Comparison of ENCODE assay signal across 8 mouse cellular contexts in the genomic region with DNA sequence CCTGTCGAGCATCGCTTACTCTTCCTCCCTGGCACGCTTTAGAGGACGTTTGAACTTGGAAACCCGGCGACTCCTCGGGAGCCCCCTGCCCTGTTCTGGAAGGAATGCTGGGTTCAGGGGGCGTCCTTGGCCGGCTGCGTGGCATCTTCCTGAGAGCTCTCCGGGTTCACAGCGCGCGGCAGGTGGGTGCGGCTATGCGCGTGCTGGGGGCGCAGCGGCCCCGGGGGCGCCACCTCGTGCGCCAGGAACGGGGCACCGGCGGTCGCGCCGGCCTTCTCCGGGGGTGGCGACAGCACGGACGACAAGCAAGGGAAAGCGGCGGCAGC. TPM values are rescaled to one million over a fixed set of nuclear protein-coding genes. Genes with fewer than 3 reads are reported as not detected.
DNase-seq lines count a peak whose midpoint lies in the region; ATAC-seq and TF ChIP-seq lines count a peak whose summit lies in the region.

No protein-coding gene starts in this region.

- H3K4me3 ChIP-seq in heart, adult 2 months: peak overlapping the region; percentile 66
- peak overlapping the region; percentile 78 for H3K4me3 ChIP-seq in testis, adult 2 months (ENCODE audit: control insufficient read depth, low read depth, low read length)
- peak overlapping the region; percentile 51 for H3K4me3 ChIP-seq in liver, embryonic 11.5 days (ENCODE audit: low read depth, low read length)

- TF ChIP-seq POLR2A in heart, adult 2 months (IDR thresholded peaks at IDR 0.05; ENCODE audit: insufficient read depth, low read depth, low read length): no peak
- no peak for TF ChIP-seq POLR2A in testis, adult 2 months (IDR thresholded peaks at IDR 0.05; ENCODE audit: control insufficient read depth, low read depth, low read length)

- peak overlapping the region; percentile 78 for H3K4me2 ChIP-seq in liver, embryonic 11.5 days

- intact Hi-C loops in heart, adult 2 months (cut with DNase I): no loop called here

- peaks cover 6% of the 10 kb centered on the region for H3K4me1 ChIP-seq in heart, adult 2 months (ENCODE audit: control insufficient read depth, insufficient read depth, low read length)
- peaks cover 28% of the 10 kb centered on the region for H3K4me1 ChIP-seq in testis, adult 2 months (ENCODE audit: control insufficient read depth, insufficient read depth, low read length)
- peaks cover 6% of the 10 kb centered on the region for H3K4me1 ChIP-seq in liver, embryonic 11.5 days (replicated peaks; ENCODE audit: control insufficient read depth, insufficient read depth, low read length)

- ATAC-seq in liver, embryonic 11.5 days (replicated peaks; ENCODE audit: low FRiP score): no peak
- ATAC-seq in activated CD4-positive, CD25-positive, alpha-beta regulatory T cell, adult 4 months: no peak

- no peak for TF ChIP-seq EP300 in heart, adult 2 months (IDR thresholded peaks at IDR 0.05; ENCODE audit: insufficient read depth, low read depth, low read length)

- TF ChIP-seq CTCF in heart, adult 2 months (IDR thresholded peaks at IDR 0.05): no peak
- no peak for TF ChIP-seq CTCF in testis, adult 2 months (IDR thresholded peaks at IDR 0.05; ENCODE audit: control insufficient read depth, insufficient read depth, insufficient replicate concordance, low read depth, low read length)

- peaks cover 10% of the 10 kb centered on the region for H3K36me3 ChIP-seq in heart, adult 2 months (ENCODE audit: control insufficient read depth, insufficient read depth, low read length)
- no peaks in the 10 kb centered on the region for H3K36me3 ChIP-seq in testis, adult 2 months (ENCODE audit: control insufficient read depth, insufficient read depth, low read length)
- no peaks in the 10 kb centered on the region for H3K36me3 ChIP-seq in liver, embryonic 11.5 days (ENCODE audit: control insufficient read depth, insufficient read depth, low read length)

- WGBS in heart, adult 2 months: 2% methylated on average over 35 of the region's 35 CpGs
- WGBS in liver, embryonic 11.5 days: 2% methylated on average over 35 of the region's 35 CpGs

- H3K9ac ChIP-seq in heart, adult 2 months (ENCODE audit: low read depth, low read length): peak overlapping the region; percentile 99
- H3K9ac ChIP-seq in liver, embryonic 11.5 days (ENCODE audit: low read depth, low read length): 0 out of 2 replicates have a peak overlapping the region, but pooled peaks have one; percentile 7

- H3K79me2 ChIP-seq in heart, adult 2 months (replicated peaks; ENCODE audit: control insufficient read depth, insufficient read depth, low read length): 0 out of 2 replicates have a peak, but pooled peaks cover 4% of the 10 kb centered on the region

- H3K27me3 ChIP-seq in heart, adult 2 months (ENCODE audit: control insufficient read depth, insufficient read depth, low read length): no peaks in the 10 kb centered on the region
- H3K27me3 ChIP-seq in testis, adult 2 months (ENCODE audit: control insufficient read depth, insufficient read depth, low read length): no peaks in the 10 kb centered on the region; the same call in 1 of the 2 replicates
- H3K27me3 ChIP-seq in liver, embryonic 11.5 days (replicated peaks; ENCODE audit: control insufficient read depth, insufficient read depth, low read length): peaks cover 61% of the 10 kb centered on the region

- no peak for DNase-seq in heart, adult 2 months
- no peak for DNase-seq in heart, adult 8-10 months (ENCODE audit: low spot score)
- DNase-seq in testis, postnatal 10 days (ENCODE audit: low spot score): no peak
- DNase-seq in liver, embryonic 11.5 days (ENCODE audit: low spot score): peak; percentile 40
- peak; percentile 19 for DNase-seq in testis, postnatal 14 days (ENCODE audit: low spot score)
- no peak for DNase-seq in urinary bladder, adult 2 months (ENCODE audit: low spot score)

- H3K9me3 ChIP-seq in liver, embryonic 11.5 days (ENCODE audit: control insufficient read depth, low read length): no peaks in the 10 kb centered on the region

- peak overlapping the region; percentile 80 for H3K27ac ChIP-seq in heart, adult 2 months
- no peak overlapping the region for H3K27ac ChIP-seq in testis, adult 2 months (ENCODE audit: control insufficient read depth, insufficient read depth, low read depth, low read length)
- no peak overlapping the region for H3K27ac ChIP-seq in liver, embryonic 11.5 days (ENCODE audit: low read depth, low read length)

RNA-seq across cellular contexts. Expression of gene Bhlhe41, which starts 2.7 kb away (rescaled TPM):
- total RNA-seq in heart, adult 2 months (2021): 10 to 100 TPM; 10.4 to 32.3 TPM
- 4.7 and 4.9 TPM in 2 replicates for polyA plus RNA-seq in heart, adult 2 months (2012; rRNA removed)
- 10 to 100 TPM; 27.4 to 57.3 (median 35.1) TPM for total RNA-seq in heart, adult 8-10 months (2022)
- polyA plus RNA-seq in testis, adult 2 months (2012; rRNA removed): 0.40 and 0.83 TPM in 2 replicates
- 0.34 and 0.45 TPM in 2 replicates for polyA plus RNA-seq in liver, embryonic 11.5 days (2014; fragmentation: Nextera tagmentation; extraction: Ambion mirVana)
- polyA plus RNA-seq in urinary bladder, adult 2 months (2012; rRNA removed): 13.3 and 23.9 TPM in 2 replicates
- under 1 TPM; 0.05 to 0.17 TPM for polyA plus RNA-seq in activated CD4-positive, CD25-positive, alpha-beta regulatory T cell, adult 4 months (2017; shearing (Covaris generic))

Comparison
In these comparisons a context has a peak if more than half of its experiments do, and no peak if none do; other contexts are left out.
1. DNase-seq: peak in liver, embryonic 11.5 days (single experiment) and testis, postnatal 14 days (single experiment); none in heart, adult 2 months (0 of 2), heart, adult 8-10 months (single experiment), testis, postnatal 10 days (single experiment) and urinary bladder, adult 2 months (single experiment).
2. Peak in every context shown above with its lines, with median percentiles within 50 percentile points of each other: H3K4me3 ChIP-seq.